Mouse (Mus musculus) liver, embryonic 12.5 days (tissue): ENCODE measurements around the gene 5330417C22Rik. TPM values are rescaled to one million over a fixed set of nuclear protein-coding genes. Genes with fewer than 3 reads are reported as not detected.
A peak's percentile ranks its signal among the peaks of the same experiment; 100 is the strongest.
"Not testable (repeated sequence)": the region's sequence is repeated elsewhere in the genome, so short reads cannot be mapped to it uniquely, and the experiment has no call there.

Experiments
- ATAC-seq: fragments of 200-750 bp; cut with Nextera tagmentation; 2 replicates; pipeline ENCODE4 v1.8.0; 2017; ENCODE audit warnings: moderate number of reproducible peaks, mild to moderate bottlenecking, moderate library complexity
- H3K27ac ChIP-seq: fragments of 300-500 bp; sonication (generic); 2 replicates; pipeline ENCODE4 v1.5.1; 2016; ENCODE audit warnings: mild to moderate bottlenecking
- H3K27me3 ChIP-seq: fragments of 300-500 bp; sonication (generic); replicated peaks from 2 replicates; pipeline ENCODE4 v1.6.1; 2016; ENCODE audit warnings: mild to moderate bottlenecking, moderate library complexity
- H3K36me3 ChIP-seq: fragments of 300-500 bp; sonication (generic); 2 replicates; pipeline ENCODE4 v1.6.1; 2016; ENCODE audit warnings: mild to moderate bottlenecking, moderate library complexity
- H3K4me1 ChIP-seq: fragments of 300-500 bp; sonication (generic); 2 replicates; pipeline ENCODE4 v1.6.1; 2016
- H3K4me2 ChIP-seq: fragments of 300-500 bp; sonication (generic); 2 replicates; pipeline ENCODE4 v1.6.1; 2016; ENCODE audit warnings: mild to moderate bottlenecking, moderate library complexity
- H3K4me3 ChIP-seq: fragments of 300-500 bp; sonication (generic); 2 replicates; pipeline ENCODE4 v1.5.1; 2016; ENCODE audit warnings: mild to moderate bottlenecking, moderate library complexity
- H3K9ac ChIP-seq: fragments of 300-500 bp; sonication (generic); 2 replicates; pipeline ENCODE4 v1.6.1; 2016; ENCODE audit warnings: mild to moderate bottlenecking, moderate library complexity
- H3K9me3 ChIP-seq: fragments of 300-500 bp; sonication (generic); replicated peaks from 2 replicates; pipeline ENCODE4 v1.6.1; 2016; ENCODE audit warnings: mild to moderate bottlenecking, moderate library complexity
- WGBS: fragments of 180-500 bp; shearing (Covaris S2); methylation state at CpG from one replicate; pipeline ENCODE4 v1.1.7; 2016; ENCODE audit not compliant: insufficient replicate concordance; 5-methylcytosine and 5-hydroxymethylcytosine counted together
- polyA plus RNA-seq: library from polyadenylated mRNA; unstranded; fragments of >200 nt; fragmentation: Nextera tagmentation; extraction: Ambion mirVana; gene quantifications from 2 replicates; pipeline ENCODE4 v1.2.1, GENCODE M21; 2016

Gene 5330417C22Rik
- polyA plus RNA-seq, 1 experiment from 2014 or later: 0.13 TPM

DNA sequence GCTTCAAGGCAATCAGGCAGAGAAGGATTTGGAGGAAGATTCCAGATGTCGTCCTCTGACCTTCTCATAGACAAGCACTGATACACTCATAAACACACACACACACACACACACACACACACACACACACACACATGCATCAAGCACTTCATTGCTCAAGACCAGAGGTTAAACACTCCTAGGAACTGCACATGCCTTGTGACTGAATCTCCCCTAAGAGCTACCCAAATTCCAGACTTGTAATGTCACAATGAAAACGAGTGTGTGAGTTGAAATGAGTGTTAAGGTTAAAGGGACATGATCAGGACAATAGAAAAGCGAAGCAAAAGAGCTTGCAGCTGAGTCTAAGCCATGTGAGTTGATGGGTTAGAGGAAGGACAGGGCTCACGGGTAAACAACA, 18.1 kb downstream of the 5330417C22Rik start:
- Histone ChIP-seq H3K27me3 (no peaks in the 10 kb centered on the region; the same call in 1 of the 2 replicates), H3K4me1 (no peaks in the 10 kb centered on the region), H3K4me2 (no peak overlapping the region), H3K36me3 (no peaks in the 10 kb centered on the region), H3K27ac (no peak overlapping the region), H3K4me3 (no peak overlapping the region), H3K9me3 (no peaks in the 10 kb centered on the region), H3K9ac (no peak overlapping the region)
- ATAC-seq: no peak
- WGBS: 41% methylated on average over 4 of the region's 4 CpGs

- no peaks in the 10 kb centered on the region for H3K4me1 ChIP-seq
- H3K27ac ChIP-seq: no peak overlapping the region
- 50% methylated on average over 3 of the region's 3 CpGs for WGBS
- no peak overlapping the region for H3K4me3 ChIP-seq
- no peak overlapping the region for H3K4me2 ChIP-seq
- no peak for ATAC-seq
- H3K36me3 ChIP-seq: no peaks in the 10 kb centered on the region
- no peaks in the 10 kb centered on the region for H3K9me3 ChIP-seq
- no peak overlapping the region for H3K9ac ChIP-seq
- no peaks in the 10 kb centered on the region for H3K27me3 ChIP-seq
Measured at GRCm38 (mm10) chr3:108513465-108513864, 22.9 kb downstream of the 5330417C22Rik start.

DNA sequence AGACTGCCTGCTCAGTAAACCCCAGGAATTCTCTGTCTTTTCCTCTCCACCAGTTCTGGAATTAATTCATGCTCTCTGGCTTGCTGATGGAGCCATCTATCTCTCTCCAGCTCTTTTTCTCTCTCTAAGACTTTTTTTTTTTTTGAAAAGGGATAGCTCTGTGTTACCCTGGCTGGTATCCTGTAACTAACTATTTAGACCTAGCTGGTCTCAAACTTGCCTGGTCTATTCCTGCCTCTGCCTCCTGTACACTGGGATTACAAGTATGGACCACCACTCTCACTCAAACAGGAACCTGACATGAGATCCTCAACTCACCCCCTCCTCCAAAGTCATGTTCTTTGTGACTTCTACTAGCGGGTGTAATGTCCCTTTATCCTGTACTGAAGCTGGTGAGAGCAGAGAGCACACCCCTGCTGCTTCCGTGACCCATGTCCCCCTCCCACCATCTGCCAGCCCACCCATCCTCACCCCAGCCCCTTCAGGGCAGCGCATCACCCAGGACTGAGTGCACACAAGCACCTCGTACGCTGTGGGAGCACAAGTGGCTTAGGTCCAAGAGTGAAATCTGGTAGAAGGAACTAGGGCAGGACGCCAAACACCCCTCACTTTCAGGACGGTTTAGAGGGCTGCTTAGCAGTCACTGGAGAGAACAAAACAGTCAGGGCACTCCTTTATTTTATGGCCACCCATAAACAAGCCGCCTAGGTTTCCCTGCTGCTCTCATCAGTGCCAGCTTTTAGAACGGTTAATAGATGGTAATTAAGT, 25.4 kb downstream of the 5330417C22Rik start:
- Histone ChIP-seq H3K4me1 (no peaks in the 10 kb centered on the region), H3K9ac (no peak overlapping the region), H3K36me3 (no peaks in the 10 kb centered on the region), H3K4me2 (no peak overlapping the region), H3K27ac (no peak overlapping the region), H3K27me3 (no peaks in the 10 kb centered on the region), H3K9me3 (no peaks in the 10 kb centered on the region), H3K4me3 (no peak overlapping the region)
- WGBS: 49% methylated on average over 9 of the region's 9 CpGs
- no peak for ATAC-seq

- ATAC-seq: no peak
- Histone ChIP-seq H3K9me3 (no peaks in the 10 kb centered on the region), H3K9ac (no peak overlapping the region), H3K27me3 (0 out of 2 replicates have a peak, but pooled peaks cover 2% of the 10 kb centered on the region), H3K4me2 (no peak overlapping the region), H3K27ac (no peak overlapping the region), H3K4me1 (no peaks in the 10 kb centered on the region), H3K36me3 (no peaks in the 10 kb centered on the region), H3K4me3 (no peak overlapping the region)
- WGBS: 71% methylated on average over 2 of the region's 2 CpGs
Measured at GRCm38 (mm10) chr3:108510156-108510555, 26.2 kb downstream of the 5330417C22Rik start.

- H3K4me2 ChIP-seq: no peak overlapping the region
- no peak overlapping the region for H3K9ac ChIP-seq
- no peaks in the 10 kb centered on the region for H3K36me3 ChIP-seq
- peaks cover 10% of the 10 kb centered on the region; the same call in 1 of the 2 replicates for H3K27me3 ChIP-seq
- 44% methylated on average over 4 of the region's 4 CpGs for WGBS
- no peaks in the 10 kb centered on the region for H3K4me1 ChIP-seq
- no peak overlapping the region for H3K27ac ChIP-seq
- ATAC-seq: peak; percentile 76
- H3K9me3 ChIP-seq: no peaks in the 10 kb centered on the region
- H3K4me3 ChIP-seq: no peak overlapping the region
Measured at GRCm38 (mm10) chr3:108508745-108509474, 27.4 kb downstream of the 5330417C22Rik start.

- Histone ChIP-seq H3K4me3 (no peak overlapping the region), H3K27me3 (peaks cover 15% of the 10 kb centered on the region; the same call in 1 of the 2 replicates), H3K36me3 (no peaks in the 10 kb centered on the region), H3K9me3 (no peaks in the 10 kb centered on the region), H3K9ac (no peak overlapping the region), H3K4me1 (no peaks in the 10 kb centered on the region), H3K27ac (no peak overlapping the region), H3K4me2 (no peak overlapping the region)
- 57% methylated on average over 4 of the region's 4 CpGs for WGBS
- ATAC-seq: no peak
Measured at GRCm38 (mm10) chr3:108503908-108504307, 32.4 kb downstream of the 5330417C22Rik start.

DNA sequence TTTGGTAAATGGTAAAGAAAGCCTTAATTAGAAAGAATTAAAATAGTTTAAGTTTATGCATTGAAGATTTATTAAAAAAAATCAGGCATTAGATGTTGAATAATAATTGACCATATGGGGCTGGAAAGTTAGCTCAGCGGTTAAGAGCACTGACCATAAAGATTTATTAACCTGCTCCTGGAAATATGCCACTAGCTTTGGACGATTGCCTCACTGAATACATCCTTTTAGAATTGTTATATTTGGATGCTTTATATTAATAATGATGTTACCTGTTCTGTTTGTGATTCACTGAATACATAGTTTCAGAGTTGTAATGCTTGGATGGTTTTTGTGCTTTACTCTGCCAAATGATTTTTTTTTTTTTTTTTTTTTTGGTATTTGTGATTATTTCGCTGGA, 34.9 kb downstream of the 5330417C22Rik start:
- not testable (repeated sequence) for ATAC-seq

DNA sequence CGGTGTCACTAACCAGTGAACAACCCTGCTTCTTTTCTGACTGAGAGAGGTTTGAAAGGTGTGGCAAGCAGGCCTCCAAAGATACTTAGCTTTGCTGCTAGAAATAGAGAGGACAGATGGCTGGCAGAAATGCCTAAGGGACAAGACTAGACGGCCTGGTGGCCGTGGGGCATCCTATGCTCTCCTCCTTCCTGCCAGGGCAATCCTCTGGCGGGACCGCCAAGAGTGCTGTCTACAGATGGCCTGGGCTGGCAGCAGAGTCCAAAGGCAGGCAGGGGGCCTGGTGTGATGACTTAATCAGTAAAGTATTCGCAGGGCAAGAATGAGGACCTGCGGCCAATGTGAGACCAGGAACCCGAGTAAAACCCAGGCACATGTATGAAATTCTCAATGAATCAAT, 36.5 kb downstream of the 5330417C22Rik start:
- H3K4me1 ChIP-seq: no peaks in the 10 kb centered on the region
- no peak overlapping the region for H3K9ac ChIP-seq
- H3K4me3 ChIP-seq: no peak overlapping the region
- H3K27ac ChIP-seq: no peak overlapping the region
- H3K27me3 ChIP-seq: peaks cover 11% of the 10 kb centered on the region; the same call in 1 of the 2 replicates
- no peak overlapping the region for H3K4me2 ChIP-seq
- H3K36me3 ChIP-seq: no peaks in the 10 kb centered on the region
- no peak for ATAC-seq
- WGBS: 74% methylated on average over 8 of the region's 8 CpGs
- H3K9me3 ChIP-seq: no peaks in the 10 kb centered on the region

More for the DNA sequence above, 34.9 kb downstream of the 5330417C22Rik start:
- not testable (repeated sequence) for H3K4me3 ChIP-seq, H3K9ac ChIP-seq, H3K36me3 ChIP-seq, H3K9me3 ChIP-seq, H3K27ac ChIP-seq, H3K4me2 ChIP-seq, H3K4me1 ChIP-seq
- H3K27me3 ChIP-seq: peaks cover 15% of the 10 kb centered on the region; the same call in 1 of the 2 replicates
- 65% methylated on average over 3 of the region's 3 CpGs for WGBS

DNA sequence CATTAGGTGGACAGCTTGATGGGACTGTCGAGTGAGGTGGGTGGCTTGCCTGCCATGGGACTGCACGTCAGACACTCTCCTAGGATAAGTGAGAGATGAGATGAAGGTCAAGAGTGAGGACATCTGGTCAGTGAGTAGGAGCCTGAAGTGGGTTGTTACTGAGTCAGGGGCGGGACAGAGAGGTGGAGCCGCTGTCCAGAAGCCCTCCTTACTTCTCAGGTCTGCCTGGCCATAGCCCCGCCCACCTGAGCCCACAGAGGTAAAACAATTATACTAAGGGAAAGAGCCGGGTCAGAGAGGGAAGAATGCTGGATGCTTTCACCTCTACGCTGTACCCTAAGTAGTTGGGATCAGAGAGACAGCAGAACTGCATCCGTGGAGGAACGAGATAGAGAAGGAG, 38.7 kb downstream of the 5330417C22Rik start:
- 39% methylated on average over 9 of the region's 9 CpGs for WGBS
- no peaks in the 10 kb centered on the region for H3K4me1 ChIP-seq
- no peak overlapping the region for H3K4me3 ChIP-seq
- H3K9me3 ChIP-seq: no peaks in the 10 kb centered on the region
- no peaks in the 10 kb centered on the region for H3K36me3 ChIP-seq
- H3K9ac ChIP-seq: no peak overlapping the region
- H3K27me3 ChIP-seq: no peaks in the 10 kb centered on the region; the same call in 1 of the 2 replicates
- ATAC-seq: no peak
- no peak overlapping the region for H3K4me2 ChIP-seq
- no peak overlapping the region for H3K27ac ChIP-seq

- ATAC-seq: no peak
Measured at GRCm38 (mm10) chr3:108495486-108495885, 40.9 kb downstream of the 5330417C22Rik start.

DNA sequence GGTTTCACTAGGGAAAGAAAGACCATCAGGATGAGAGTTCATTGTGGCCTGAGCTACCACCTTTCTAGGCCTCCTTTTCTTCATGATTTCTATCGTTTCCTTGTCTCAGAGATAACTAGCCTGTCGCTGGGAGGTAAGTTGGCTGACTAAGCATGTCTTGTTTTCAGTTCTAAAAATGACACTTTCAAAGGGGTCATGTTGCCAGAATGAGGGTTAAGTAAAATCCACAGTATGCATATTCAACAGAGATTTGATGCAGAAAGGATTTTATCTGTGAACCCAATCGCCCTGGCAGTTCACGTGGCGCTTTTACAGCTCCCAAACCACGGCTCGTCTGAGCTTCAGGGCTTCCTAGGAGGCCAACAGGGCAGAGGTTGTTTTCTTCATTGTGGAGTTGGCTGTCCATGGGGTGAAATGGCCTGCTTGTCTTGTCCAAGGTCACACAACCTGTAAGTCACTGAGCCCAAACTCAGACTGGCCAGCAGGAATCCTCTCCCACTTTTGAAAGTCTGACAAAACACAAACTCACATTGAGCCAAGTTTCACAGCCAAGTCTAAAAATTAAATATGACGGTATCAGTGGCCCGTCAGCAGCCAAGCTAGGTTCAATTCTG, 41.4 kb downstream of the 5330417C22Rik start:
- Histone ChIP-seq H3K9ac (no peak overlapping the region), H3K4me3 (no peak overlapping the region), H3K36me3 (no peaks in the 10 kb centered on the region), H3K4me1 (no peaks in the 10 kb centered on the region), H3K27me3 (no peaks in the 10 kb centered on the region; the same call in none of the 2 replicates), H3K27ac (no peak overlapping the region), H3K9me3 (no peaks in the 10 kb centered on the region), H3K4me2 (no peak overlapping the region)
- no peak for ATAC-seq
- WGBS: 66% methylated on average over 9 of the region's 9 CpGs

More at GRCm38 (mm10) chr3:108495486-108495885, 40.9 kb downstream of the 5330417C22Rik start:
- no peak overlapping the region for H3K27ac ChIP-seq
- no peaks in the 10 kb centered on the region; the same call in none of the 2 replicates for H3K27me3 ChIP-seq
- H3K36me3 ChIP-seq: no peaks in the 10 kb centered on the region
- H3K9ac ChIP-seq: no peak overlapping the region
- no peak overlapping the region for H3K4me3 ChIP-seq
- 49% methylated on average over 4 of the region's 4 CpGs for WGBS
- H3K9me3 ChIP-seq: no peaks in the 10 kb centered on the region
- no peak overlapping the region for H3K4me2 ChIP-seq
- H3K4me1 ChIP-seq: no peaks in the 10 kb centered on the region

DNA sequence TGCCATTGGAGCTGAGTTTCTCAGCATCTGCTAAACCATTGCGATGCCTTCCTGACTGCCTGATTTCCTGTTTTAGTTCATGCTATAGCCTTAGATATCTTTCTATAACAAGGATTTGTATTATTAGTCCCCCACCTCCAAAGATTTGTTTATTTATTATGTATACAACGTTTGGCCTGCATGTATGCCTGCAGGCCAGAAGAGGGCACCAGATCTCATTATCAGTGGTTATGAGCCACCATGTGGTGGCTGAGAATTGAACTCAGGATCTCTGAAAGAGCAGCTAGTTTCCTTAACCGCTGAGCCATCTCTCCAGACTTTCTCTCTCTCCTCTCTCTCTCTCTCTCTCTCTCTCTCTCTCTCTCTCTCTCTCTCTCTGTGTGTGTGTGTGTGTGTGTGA, 46.4 kb downstream of the 5330417C22Rik start:
- Histone ChIP-seq H3K9ac (no peak overlapping the region), H3K4me2 (no peak overlapping the region)
- 35% methylated on average over 3 of the region's 3 CpGs for WGBS

More for the DNA sequence above, 46.4 kb downstream of the 5330417C22Rik start:
- Histone ChIP-seq H3K27ac (no peak overlapping the region), H3K27me3 (no peaks in the 10 kb centered on the region; the same call in none of the 2 replicates), H3K4me1 (no peaks in the 10 kb centered on the region), H3K36me3 (no peaks in the 10 kb centered on the region), H3K4me3 (no peak overlapping the region), H3K9me3 (no peaks in the 10 kb centered on the region)
- no peak for ATAC-seq
